Mouse (Mus musculus) cerebellum, adult 11 months (tissue): ENCODE data around the gene Olfr160.

Experiments
- DNase-seq: peaks from one replicate; pipeline ENCODE4 v3.0.0; 2022

Gene Olfr160

DNA sequence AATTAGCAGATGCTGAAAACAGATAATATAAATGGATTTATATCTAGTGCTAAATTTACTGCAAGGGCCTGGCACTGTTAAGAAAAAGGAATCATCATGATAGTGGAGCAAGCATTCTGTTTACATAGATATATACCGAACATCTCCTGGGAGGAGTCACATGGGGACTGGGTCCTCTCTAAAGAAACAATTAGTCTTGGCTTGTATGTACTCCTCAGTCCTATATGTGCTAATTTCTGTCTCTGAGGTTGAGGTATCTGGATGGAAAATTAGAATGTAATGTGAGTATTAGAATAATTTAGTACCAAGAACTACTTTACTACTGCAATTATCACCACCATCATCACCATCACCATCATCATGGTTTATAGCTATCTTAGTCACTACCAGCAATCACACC is at the start of gene Olfr160:
Olfr160 (minus strand) TSS at position 101 of the 400 bp plus-strand sequence.
- no peak for DNase-seq

GRCm38 (mm10) chr9:37762541-37762940 is 46.5 kb upstream of the Olfr160 start:
- no peak for DNase-seq

- DNase-seq: no peak
Measured at GRCm38 (mm10) chr9:37761728-37762127, 45.7 kb upstream of the Olfr160 start.

DNA sequence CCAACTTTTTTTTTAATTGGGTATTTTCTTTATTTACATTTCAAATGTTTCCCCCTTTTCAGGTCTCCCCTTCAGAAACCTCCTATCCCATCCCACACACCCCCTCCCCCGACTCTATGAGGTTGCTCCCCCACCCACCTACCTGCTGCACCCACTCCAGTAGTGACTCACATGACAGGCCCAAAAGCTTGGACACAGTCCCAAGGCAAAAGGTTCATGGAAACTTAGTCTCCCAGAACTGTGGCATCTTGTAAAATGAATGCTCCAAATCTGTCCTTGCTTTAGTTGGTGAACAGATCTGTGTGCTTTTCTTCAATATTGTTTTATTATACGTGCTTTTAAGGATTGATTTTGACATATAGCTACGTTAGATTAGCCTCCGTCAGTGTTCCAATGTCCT is 36.0 kb upstream of the Olfr160 start:
- no peak for DNase-seq

DNA sequence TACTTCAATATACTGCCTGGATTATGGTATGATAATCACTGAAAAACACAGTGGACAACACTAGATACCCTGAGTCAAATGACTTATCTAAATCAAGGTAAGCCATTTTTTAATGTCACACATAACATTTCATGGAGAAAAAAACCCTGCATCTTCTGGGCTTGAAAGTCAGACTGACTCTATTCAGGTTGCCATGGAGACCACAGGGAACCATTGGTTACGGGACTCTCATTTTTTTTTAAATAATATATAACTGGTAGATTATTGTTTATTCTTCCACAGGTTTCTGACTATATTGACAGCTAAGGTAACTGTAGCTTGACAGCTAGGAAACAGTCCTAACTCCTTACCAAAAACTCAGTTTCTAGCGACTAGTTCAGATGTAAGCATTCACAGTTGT is 35.4 kb upstream of the Olfr160 start:
- no peak for DNase-seq

DNA sequence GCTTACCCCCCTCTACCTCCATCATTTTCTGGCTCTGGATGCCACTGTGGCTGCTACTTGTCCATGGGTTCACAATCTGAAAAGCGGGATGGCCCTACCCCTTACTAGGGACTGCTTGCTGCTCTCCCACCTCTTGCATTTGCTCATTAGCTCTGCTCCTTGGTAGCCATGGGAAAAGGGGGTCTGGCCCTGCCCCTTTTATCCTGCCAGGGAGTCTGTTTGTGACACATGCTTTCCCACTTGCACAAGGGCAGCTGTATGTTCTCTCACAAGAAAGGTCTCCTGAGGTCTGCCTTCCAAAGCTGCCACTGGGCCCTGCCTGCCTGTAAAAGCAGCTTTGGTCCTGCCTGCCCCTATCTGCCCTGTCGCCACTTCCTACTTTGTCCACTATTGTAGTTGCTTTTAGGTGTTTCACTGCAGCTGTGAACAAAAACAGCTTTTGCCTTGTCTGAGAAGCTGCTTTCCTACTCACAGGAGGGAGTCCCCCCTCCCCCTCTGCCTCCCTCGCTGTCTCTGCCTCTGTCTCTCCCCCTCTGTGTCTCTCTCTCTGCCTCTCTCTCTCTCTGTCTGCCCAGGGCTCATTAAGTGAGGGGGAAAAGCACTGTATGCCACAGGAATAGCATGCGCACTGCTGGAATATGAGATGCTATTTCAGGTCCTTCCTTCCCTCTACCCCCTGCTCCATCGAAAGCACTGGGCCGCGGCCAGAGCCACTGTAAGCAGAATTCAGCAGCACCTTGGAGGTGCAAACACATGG is 34.4 kb upstream of the Olfr160 start:
- DNase-seq: no peak

- no peak for DNase-seq
Measured at GRCm38 (mm10) chr9:37744806-37745205, 28.8 kb upstream of the Olfr160 start, which contains the start of gene Olfr874. Gene Olfr874 (plus strand): TSS chr9:37745106.

- DNase-seq: no peak
Measured at GRCm38 (mm10) chr9:37734310-37734709, 18.3 kb upstream of the Olfr160 start.

DNA sequence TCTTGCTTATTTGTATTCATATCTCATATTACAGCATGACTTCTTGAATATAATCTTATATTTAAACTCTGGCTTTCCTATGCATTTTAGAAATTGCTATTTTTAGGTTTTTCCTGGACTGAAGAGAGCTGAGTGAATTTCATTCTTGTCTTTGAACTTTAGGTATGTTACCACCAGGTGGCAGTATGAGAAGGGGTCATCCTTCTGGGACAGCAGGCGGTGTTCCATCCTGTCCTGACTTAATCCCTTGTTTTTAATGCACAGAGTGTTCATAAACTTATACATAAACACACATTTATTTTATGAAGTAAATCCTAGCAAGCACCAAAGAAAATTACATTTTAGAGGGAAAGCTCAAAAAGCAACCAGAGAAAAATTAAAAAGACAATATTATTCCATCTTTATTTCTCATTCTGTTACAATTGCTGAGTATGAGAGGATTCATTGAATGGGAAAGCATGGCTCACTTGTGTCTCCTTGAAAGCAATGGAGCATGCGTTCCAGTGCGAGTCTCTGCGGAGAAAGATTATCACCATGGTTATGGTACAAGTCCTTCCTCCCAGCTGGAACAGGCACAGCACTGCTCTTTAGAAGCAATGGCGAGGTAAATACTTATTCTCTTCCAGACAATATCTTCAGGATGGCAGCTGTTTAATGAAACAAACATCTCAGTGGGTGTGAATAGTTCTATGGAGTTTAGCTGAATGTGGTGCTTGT is 25.9 kb downstream of the Olfr160 start:
- DNase-seq: no peak

DNA sequence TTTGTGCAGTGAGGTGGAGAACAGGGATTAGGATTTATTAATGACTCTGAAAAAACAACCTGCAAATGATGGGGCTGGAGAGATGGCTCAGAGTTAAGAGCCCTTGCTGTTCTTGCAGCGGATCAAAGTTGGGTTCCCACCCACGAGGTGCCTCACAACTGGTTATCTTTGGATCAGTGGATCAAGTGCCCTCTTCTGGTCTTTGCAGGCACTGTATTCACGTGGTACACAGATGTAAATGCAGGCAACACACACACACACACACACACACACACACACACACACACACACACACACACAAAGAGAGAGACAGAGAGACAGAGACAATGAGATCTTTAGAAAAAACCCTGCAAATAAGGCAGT is 28.1 kb downstream of the Olfr160 start:
- no peak for DNase-seq

GRCm38 (mm10) chr9:37687288-37687940 is 28.6 kb downstream of the Olfr160 start:
- no peak for DNase-seq

GRCm38 (mm10) chr9:37681123-37681522 is 34.9 kb downstream of the Olfr160 start:
- no peak for DNase-seq

- DNase-seq: no peak
Measured at GRCm38 (mm10) chr9:37675287-37675686, 40.8 kb downstream of the Olfr160 start.

GRCm38 (mm10) chr9:37670261-37670660 is 45.8 kb downstream of the Olfr160 start:
- DNase-seq: no peak

DNA sequence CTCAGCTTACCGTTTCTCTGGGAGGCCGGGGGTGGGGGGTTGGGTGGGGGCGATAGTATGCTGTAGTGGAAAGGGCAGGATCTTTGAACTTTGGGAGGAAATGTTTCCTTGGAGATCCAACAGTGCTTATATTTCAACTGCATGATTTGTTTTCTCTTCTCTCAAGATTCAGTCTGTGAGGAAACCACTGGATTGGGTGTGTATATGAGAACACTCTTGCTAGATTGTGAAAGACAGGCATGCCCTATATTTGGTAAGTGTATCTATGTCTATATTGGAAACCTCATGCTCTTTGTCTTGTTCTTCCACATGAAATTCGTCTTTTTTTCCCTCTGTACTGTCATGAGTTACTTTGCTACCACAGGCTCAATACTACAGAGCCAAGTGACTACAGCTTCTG is 46.4 kb downstream of the Olfr160 start:
- DNase-seq: no peak

DNA sequence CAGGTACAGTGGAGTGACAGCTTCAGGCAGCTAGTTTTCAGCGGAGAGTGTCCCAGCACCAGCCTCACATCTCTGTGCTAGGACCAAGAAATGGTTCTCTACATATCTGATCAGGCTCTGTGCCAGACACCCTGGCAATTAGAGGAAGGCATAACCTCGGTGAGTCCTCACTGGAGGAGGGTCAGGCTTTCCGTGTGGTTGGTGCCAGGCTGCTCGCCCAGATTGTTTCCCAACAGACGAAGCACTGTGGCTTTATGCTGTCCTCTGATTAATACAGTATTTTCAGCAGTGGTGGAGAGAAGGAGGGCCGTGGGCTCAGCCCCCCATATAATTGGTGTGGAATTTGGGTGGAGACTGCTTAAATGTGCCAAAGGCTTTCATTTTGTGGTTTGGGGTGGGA is 46.9 kb downstream of the Olfr160 start, which contains the start of gene Panx3:
Panx3 (minus strand) TSS at position 121 of the 400 bp plus-strand sequence.
- DNase-seq: no peak

GRCm38 (mm10) chr9:37666045-37666444 is 50.0 kb downstream of the Olfr160 start:
- DNase-seq: no peak

DNA sequence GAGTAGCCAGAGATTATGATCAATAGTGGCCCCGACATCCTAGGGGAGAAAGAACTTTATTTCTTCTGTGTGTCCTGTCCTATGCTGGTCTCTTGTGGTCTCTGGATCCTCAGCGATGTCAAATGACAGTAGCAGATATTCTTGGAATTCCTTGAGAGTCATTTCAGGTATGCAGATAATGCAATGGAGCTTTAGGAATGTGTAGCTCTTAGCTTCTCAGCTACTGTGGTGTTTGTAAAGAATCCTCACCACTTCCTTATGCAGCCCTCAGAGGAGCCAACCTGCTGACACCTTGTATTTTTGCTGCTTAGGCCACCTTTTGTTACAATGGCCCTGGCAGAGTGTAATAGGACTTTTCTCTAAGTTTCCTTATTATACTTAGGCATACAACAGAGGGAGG is 51.4 kb downstream of the Olfr160 start:
- no peak for DNase-seq

DNA sequence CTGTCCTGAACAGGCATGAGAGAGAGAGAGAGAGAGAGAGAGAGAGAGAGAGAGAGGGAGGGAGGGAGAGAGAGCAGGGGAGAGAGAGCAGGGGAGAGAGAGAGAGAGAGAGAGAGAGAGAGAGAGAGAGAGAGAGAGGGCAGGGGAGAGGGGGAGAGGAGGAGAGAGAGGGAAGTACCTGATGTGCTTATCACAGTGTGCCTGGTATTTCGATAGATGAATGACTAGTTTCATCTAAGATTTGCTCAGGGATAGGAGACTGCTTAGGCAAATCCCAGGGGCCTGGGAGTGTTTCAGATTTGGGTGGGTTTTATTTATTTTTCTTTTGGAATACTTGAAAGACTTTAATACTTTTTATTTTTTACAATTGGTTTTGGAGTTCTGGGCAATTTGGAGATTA is 52.8 kb downstream of the Olfr160 start:
- DNase-seq: no peak

DNA sequence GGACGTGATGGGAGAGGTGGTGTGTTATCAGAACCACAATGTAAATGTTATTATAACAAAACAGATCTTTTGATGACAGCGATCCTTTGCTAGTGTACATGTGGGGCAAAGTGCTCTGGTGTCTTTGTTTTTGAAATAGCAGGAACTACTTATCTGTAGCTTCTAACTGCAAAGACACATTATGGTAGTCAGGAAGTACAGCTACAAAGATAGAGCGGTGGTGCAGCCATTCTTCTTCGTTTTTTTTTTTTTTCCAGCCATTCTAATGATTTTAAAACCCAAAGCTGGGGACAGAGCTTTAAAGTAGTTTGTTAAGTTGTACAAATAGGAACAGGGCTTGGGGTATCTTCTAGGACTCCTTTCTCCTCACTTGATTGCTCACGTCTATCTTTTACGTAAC is 56.6 kb downstream of the Olfr160 start:
- no peak for DNase-seq
